Mouse (Mus musculus): Measurements from ENCODE around the gene Fndc3b.

Fndc3b gene

DNA sequence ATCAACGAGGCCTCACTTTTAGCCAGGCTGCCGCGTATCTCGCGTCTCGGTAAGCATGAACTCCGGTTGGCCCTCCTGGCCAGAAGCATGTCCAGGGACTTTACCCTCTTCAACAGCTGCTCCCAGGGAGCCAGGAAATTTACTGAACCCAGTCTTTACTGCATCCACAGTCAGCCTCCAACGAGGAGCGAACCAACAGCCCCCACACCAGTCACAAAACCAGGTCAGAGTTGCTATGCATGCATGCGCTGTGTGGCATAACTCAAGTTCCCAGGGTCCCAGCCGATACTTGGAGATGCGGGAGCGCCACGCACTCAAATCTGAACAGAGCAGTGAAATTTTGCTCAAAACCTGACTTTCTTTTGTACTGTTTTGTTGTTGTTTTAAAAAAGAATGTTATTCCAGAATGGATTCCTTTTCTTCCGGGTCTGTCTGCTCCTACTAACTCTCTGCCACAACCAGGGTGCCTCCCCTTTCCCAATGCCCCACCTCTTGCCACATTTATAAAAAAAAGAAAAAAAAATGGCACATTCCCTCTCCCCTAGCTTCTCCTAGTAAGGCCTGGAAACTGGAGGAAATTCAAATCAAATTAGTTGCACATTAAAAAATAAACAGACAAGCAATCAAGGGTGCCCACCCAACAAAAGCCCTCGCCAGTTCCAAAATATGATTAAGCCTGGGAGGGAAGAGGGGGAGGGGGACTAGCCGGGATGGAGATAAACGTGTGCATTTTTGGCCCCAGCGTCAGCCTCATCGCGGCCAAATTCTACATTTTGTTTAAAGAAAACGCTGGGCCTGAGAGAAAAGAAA, 1.8 kb downstream of the Fndc3b start:
- DNase-seq (ENCODE audit: low spot score): no peak

DNA sequence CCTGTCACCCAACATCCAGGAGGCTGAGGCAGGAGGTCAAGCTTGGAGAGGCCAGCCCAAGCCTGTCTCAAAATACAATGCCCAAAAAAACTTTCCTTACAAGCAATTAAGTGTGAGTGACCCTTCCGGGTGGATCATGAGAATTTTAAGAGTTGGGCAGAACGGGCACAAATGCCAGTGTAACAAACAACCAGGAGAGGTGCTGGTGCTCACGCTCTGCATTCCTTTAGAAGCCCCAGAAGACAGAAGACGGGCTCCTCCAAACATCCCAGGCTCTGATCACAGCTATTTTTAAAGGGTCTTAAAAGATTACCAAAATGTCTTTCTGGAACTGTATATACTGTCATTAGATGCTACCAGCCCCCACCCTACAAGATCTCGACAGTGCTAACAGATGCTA, 2.5 kb downstream of the Fndc3b start:
- no peak for DNase-seq (ENCODE audit: low spot score)

DNA sequence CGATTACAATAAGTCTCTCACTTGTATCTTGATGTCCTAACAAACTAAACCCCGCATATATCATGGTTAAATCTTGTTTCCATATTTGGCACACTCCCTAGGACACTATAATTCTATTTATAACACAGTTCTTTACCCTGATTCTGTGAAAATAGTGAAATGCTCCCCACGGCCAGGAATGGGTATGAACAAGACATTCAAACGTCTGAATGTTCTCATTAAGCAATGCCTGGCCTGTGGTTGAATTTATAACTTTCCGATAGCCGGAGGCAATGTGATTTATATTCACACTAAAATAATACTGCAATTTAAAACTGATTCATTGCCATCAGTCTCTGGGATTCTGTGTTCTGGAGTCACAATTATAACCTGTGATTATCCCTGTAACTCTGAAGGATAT, 5.3 kb downstream of the Fndc3b start:
- no peak for DNase-seq (ENCODE audit: low spot score)

DNA sequence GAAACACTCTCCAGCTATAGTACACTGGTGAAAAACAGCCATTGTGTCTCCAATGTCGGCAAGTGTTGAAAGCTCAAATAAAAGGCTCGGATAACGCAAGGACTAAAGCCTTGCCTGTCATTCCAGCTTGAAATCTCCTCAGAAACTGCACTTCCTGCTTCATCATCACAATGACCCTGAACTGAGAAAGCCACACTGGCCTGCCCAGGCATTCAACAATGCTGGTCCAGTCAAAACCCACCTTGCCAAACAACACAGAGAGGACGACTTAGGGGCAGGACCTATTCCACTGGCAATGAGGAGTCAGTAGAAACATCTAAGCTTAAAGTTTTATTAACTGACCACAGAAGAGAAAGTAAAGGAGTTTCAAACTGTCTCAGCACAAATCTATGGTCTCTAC, 6.1 kb downstream of the Fndc3b start:
- no peak for DNase-seq (ENCODE audit: low spot score)

DNA sequence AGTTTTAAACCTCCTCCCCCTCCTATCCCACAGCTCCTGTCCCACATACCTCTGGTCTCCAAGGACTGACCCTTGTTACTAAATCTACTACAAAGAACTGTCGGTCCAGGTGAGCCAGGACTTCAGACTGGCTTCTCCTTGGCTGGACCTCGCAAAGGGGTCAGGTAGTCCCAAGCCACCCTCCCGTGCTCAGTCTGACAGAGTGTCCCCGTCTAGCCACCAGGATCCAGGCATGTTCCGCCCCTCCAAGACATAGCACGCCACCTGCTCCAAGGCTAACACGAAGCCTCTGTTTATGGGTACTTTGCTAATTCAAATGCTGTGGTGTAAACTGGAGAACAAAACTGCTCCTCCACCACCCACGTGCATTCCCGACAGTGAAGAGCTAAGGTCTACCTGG, 6.5 kb downstream of the Fndc3b start:
- no peak for DNase-seq (ENCODE audit: low spot score)

DNA sequence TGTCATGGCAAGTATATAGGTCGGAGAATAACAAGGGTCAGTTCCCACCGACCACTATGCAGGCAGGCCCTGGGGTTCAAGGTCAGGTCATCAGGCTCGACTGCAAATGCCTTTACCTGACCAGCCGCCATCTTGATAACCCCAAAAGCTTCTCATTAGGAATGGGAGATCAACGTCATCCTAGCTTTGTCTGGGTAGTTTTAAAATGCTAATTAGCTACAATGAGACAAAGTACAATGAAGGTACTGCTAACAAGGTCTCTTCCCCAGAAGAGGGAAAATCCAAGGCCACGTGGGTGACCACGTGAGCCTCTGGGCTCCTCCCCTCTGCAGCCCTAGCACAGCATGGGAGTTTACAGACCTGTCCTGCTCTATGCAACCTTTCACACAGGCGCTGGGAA, 7.6 kb downstream of the Fndc3b start:
- DNase-seq (ENCODE audit: low spot score): no peak

DNA sequence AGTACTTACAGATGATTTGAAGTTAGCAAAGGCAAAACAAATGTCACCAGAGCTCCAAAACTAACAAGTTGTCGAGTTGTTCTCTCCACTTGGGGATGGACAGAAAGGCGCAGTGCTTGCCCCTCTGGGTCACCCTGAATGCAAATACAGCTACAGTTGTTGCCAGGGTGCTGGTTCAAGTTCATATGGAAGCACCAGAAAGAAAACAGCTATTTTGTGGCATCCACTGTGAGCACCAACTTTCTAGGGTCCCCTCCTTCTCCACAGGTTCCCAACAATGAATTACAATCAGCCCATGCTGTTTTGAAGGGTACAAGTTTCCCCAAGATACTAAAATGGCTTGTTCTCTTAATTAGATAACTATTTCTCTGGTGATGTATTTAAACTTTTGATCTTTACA, 8.0 kb downstream of the Fndc3b start:
- DNase-seq (ENCODE audit: low spot score): no peak

DNA sequence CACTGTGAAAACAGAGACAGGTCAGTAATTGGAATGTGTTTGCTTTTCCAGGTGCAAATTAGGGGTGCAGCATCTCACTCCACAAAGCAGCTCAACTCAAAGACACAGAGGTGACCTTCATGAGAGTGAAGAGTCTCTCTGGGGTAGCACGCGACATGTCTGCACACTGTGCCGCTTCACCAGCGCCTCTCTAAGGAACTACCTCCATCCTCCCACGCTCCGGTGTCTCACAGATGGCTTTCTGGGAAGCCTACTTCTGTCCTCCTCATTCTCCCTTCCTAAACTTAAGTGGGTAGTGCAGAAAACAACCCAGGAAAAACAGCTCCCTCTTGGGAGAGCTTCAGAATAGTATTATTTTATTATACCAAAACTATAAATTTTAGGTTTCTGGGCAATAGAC, 12.4 kb downstream of the Fndc3b start:
- DNase-seq (ENCODE audit: low spot score): no peak

DNA sequence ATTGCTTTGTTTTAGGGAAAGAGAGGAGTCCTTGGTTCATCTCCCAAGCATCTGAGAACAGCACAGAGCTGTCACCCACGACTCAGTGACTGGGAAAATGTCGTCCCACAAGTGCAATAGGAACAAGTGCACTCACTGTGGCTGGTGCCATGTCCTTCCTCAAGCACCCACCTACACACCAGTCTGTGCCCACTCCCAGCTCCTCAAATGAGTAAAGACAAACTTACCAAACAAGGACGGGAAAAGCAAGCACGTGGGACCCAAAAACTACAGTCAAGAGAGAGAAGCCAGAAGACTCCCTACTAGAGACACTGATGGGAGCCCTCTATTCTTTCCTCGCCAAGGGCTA, 14.7 kb downstream of the Fndc3b start:
- DNase-seq (ENCODE audit: low spot score): no peak

DNA sequence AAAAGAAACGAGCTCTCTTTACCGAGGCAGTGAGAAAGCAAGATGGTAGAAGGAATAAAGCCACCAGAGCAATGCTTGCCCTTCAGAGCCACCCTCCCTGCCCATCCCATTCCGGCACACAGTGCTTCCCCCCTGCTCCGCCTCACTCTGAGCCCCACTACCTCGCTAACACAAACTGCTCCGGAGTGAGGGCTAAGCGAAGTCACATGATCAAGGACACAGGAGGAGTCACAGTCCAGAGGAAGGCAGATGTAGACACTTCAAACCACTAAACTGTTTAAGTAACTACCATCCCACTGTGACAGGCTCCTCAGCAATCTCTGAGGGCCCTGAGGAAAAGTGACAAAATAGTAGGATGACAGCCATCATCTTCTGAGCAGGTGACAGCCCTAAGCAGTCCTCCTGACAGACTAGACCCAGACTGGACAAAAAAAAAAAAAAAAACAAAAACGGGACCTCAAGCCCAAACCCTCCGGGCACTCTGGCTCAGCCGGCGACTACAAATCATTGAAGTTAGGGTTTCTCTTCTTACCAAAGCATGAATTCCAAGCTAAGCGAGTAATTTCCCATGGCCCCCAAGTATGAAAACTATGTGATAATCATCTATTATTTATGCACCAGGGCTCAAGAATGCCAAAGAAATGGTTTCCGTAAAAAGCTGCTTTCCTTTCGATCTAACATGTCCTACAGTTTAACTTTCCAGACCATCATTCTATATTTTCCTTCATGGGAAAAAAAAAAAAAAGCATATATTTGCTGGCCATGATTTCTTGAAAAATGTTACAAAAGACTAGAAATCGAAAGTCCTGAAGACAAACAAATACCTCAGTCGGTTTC, 15.3 kb downstream of the Fndc3b start:
- no peak for DNase-seq (ENCODE audit: low spot score)

DNA sequence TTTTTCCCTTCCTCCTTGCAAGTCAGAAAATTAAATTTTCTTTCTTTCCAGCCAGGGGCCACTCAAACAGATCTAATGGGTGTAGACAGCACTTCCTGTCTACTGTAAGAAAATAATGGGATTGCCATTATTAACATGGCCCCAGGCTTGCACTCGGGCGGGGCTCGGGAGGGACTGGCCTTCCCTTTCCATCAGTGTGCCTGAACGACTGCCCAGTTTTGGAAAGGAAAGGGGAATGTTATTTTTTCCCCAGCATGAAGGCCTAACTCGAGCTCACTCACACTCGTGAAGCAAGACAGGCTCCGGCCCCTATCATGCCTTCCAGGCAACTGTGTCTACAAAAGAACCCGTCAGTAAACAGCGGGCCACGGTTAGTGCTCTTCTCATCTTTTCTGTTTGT, 16.5 kb downstream of the Fndc3b start:
- DNase-seq (ENCODE audit: low spot score): no peak

DNA sequence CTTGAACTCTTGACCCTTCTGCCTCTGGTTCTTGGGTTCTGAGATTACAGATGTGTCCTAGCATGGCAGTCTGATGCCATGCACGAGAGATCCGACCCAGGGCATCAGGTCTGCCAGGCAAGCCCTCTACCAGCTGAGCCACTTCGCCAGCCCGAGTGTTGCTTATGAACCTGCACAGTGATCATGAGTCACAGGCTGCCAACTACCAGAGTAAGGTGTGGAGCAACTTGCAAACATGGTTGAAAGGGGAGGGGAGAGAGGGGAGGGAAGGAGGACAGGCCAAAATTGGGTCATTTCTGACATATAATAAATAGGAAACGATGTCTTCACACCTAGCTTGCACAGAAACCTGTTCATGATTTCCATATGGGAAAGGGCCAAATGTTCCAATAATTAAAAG, 17.0 kb downstream of the Fndc3b start:
- no peak for DNase-seq (ENCODE audit: low spot score)

DNA sequence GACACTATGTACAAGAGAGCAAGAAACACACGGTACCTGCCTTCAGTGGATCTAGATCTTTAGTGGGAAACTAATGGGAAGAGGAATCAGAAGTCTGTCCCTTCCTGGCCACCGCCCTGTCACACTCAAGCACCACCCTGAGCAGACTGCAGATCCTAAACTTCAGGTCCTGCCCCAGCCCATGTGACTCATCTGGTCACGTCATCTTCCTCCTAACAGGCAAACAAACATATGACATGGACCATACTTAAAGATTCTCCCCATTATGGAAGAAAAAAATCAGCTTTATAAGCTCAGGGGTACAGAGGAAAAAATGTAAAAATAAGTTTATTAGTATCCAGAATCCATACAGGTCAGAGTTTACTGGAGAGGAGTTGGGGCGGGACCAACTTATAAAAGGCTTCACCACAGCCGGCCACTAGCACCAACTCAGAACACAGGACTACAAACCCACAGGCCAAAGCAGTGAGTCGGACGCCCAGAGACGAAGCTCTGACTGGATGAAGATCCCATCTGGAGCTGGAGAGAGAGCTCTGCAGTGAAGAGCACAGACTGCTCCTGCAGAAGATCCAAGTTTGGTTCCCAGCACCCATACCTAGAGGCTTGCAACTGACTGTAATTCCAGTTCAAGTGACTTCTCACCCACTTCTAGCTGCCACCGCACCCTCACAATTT, 19.5 kb downstream of the Fndc3b start:
- DNase-seq (ENCODE audit: low spot score): no peak

DNA sequence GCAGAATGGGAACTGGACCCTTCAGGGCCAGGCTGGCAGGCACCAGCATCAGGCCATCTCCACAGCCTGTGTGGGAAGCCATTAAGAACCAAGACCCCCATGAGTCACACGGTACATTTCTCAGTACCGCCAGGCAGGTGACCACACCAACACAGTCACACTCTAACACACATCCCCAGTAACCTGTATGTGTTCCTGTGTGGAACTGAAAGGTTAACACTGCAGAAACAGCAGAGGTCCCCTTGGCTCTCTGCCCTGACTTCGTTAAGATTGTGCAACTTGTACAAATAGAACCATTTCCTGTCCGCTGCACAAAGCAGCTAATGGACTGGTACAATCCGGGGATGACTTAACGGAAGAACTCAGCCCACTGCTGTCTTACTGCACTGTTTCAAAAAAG, 21.1 kb downstream of the Fndc3b start:
- DNase-seq (ENCODE audit: low spot score): peak; percentile 55

DNA sequence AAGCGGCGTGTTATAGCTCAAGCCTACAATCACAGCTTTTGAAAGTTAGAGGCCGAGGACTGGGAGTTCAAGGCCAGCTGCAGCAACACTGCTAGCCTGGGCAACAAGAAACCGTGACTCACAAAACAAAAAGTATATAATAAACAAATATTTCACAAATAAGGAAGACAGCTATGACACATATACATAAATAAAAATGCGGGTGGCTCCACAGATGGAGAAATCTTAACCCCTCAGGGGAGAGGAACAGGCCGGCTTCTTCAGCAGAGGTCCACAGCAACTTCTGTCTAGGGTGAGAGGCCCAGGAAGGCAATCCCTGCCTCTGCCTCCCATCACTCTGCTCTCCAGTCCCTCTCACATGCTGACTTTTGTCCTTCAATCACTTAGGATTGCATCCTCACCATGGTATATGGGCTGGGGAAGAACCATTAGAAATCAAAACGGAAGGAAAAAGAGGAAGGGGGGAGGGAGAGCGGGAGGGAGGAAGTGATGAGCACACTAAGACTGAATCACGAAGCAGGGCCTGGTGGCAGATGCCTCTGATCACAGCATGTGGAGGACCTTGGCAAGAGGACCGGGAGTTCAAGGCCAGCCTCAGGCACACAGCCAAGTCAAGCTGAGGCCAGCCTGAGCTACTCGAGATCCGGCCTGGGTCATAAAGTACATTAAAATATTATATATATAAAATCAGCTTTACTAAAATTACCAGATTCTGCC, 21.8 kb downstream of the Fndc3b start:
- peak; percentile 48 for DNase-seq (ENCODE audit: low spot score)

DNA sequence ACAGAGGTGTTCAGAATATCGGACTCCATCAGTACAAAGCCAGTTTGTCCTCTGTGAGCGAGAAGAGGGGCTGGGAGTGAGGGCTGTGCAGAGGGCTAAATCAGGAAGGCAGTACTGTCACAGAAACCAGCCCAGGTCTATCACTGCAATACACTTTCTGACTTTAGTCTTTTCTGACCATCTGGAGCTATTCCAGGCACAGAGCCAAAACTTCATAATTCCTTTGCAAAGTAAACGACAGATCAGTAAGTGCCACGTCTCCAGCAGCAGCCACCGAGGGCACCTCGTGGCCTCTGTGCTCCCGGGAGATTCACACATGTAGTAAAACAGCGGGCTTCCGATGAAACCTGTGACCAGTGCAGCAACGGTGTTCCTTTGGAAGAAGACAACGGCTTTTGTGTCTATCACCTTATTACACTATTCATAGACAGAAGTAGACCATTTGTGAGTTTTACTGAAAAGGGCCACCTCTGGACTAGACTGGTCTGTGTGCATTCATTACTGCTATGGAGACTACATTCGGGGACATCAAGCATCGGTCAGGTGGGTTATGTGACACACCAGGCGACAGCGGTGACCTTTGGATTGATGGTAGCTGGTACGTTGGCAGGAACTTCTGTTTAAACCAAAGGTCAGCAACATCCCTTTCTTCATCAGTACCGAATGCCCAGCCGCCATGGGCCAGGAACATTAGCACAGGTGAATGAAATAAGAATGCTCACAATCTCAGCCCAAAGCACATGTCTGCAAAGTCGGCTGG, 24.2 kb downstream of the Fndc3b start:
- DNase-seq (ENCODE audit: low spot score): no peak

DNA sequence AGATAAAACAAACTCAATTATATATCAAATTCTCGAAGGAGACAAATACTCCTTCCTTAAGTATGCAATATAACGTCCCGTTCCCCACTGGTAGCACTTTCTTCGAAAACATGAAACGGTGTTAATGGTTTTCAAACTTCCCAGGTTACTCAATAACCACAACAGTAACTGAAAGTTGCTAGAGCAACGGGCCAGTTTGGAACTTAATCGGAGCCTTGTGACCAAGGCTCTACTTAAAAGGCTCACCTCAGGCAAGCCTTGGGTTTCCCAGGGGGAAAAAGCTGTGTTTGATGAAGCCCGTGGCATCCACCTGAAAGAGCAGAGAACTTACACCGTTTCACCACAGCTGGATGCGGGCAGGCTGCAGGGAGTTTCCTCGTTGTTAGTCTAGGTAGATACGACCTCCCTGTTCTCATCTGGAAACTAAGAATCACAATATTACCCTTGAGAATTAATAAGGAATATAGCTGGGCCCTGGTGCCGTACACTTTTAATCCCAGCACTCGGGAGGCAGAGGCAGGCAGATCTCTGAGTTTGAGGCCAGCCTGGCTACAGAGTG, 25.4 kb downstream of the Fndc3b start:
- DNase-seq (ENCODE audit: low spot score): no peak

DNA sequence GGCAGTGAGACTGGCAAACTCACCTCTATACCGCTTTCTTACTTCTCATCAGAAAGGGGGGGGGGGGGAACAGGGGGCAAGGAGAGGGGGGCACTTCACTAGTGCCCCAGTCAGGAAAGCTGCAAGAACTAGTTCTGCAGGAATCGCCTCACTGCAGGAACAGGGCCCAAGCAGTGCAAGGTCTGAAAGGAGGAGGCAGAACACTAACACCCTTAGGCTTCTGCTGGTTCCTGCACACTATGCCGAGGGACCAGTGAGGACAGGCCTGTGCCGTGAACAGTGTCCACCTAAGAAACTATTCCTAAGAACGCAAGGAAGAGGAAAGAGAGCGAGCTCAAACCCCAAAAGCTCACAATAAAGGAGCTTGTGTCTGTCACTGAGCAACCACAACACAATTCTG, 26.0 kb downstream of the Fndc3b start:
- no peak for DNase-seq (ENCODE audit: low spot score)

DNA sequence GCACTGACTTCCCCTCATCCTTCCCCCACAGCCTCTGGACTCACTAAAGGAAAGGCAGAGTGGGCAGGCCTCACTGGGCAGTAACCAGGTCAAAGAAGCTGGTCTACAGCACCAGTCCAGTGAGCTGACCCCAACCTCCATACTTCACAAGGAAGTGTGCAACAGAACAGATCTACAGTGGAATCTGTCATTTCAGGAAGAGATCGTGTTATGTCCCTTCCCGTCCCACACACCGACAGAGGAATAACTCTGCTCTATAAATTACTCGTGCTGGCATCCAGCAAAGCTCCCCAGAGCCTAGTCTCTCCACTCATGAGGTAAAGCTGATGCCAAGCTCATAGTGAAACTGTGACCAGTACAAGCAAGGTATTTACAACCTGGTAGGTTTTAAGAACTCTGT, 27.7 kb downstream of the Fndc3b start:
- DNase-seq (ENCODE audit: low spot score): no peak

DNA sequence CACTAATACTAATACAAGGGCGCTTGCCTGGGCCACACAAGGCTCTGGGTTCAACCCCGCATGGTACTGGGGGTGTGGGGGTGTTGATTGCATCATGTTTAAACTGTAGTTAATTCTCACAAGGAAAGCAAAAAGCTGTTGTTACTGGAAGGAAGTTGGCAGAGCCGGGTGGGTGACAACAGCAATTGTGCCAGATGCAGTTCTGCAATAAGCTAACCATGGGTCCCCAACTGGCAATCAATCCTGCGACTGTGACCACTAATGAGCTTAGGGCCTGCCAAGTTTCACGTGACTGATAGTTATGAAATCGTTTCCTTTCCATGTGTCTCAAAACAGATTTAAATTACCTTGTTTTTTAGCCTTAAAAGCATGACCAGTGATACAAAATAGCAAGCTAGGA, 33.5 kb downstream of the Fndc3b start:
- no peak for DNase-seq (ENCODE audit: low spot score)

DNA sequence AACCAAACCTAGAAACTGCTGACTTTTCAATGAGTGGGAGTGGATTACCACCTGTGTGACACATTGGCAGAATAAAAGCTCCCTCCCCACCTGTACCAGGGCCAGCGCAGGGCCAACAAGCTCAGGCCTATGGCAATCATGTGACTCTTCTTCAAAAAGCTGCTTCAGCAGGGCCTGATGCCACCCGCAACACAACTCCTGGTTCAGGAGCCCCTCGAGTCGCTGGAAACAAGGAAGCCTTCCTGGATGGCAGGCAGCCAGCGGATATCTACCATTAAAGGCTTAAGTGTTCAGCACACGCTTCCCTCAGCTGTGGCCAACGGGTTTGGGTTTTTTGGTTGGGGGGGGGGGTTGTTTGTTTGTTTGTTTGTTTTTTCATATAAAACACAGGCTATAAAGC, 37.4 kb downstream of the Fndc3b start:
- no peak for DNase-seq (ENCODE audit: low spot score)

Data from testis, postnatal 14 days (tissue).